Mouse (Mus musculus): ENCODE results near the gene Ssbp3. TPM values are rescaled to one million over a fixed set of nuclear protein-coding genes. Genes with fewer than 3 reads are reported as not detected.

The Ssbp3 gene
- total and polyA plus RNA-seq, 2 experiments from 2014 or later, result 108 to 155 TPM

DNA sequence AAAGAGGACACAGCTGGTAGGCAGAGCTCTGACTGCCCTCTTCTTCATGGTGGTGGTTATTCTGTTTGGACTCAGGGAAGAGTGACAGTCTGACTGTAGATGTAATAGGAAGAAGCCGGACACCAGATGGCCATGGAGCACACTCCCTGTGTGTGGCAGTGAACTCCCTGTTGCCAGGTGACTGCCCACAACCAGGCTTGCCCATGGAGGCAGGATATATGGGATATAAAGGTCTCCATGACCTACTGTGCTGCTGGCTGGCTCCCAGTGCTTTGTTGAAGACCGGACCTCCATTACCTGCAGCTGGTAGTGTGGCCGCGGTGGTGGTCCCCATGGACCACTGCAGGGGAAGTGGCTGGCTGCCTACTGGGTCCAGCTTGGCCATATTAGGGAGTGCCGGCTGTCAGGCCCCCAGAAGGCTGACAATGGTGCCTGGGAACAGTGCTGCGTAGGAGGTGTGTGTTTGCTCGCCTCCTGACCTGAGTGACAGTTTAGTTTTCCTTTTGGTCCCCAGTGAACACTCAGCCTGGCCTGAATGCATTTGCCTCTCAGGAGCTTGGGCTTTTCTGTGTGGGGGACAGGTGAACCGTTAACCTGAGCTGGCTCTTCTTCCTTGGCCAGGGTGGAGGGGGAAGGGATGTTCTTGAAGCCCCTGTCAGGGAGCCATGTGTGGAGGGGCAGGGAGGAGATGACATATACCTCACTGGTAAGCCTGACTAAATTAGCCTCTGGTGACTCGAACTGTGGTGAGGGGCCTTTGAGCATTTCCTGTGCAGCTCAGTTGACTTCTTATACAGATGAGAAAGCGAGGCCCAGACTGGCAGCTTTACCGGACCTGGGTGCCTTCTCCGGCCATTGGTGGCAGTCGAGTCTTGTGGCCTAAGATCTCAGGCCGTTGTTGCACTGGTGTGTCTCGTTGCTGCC is 62.2 kb downstream of the Ssbp3 start:
- peak overlapping the region; percentile 48; the same call in 1 of the 2 replicates for H3K27ac ChIP-seq

GRCm38 (mm10) chr4:106975324-106975723 is 64.8 kb downstream of the Ssbp3 start:
- H3K4me1 ChIP-seq (ENCODE audit: insufficient read depth, low read length), result peaks cover 33% of the 10 kb centered on the region; the same call in 1 of the 2 replicates
- no peaks in the 10 kb centered on the region for H3K36me3 ChIP-seq (ENCODE audit: insufficient read depth, low read length)
- H3K9ac ChIP-seq (replicated peaks; ENCODE audit: low read length), result no peak overlapping the region
- no peak overlapping the region for H3K4me2 ChIP-seq (ENCODE audit: low read depth, low read length)
- H3K27ac ChIP-seq, result no peak overlapping the region
- no peaks in the 10 kb centered on the region for H3K27me3 ChIP-seq (ENCODE audit: insufficient read depth, low read length)
- 67% methylated on average over 6 of the region's 6 CpGs for WGBS
- no peak for ATAC-seq
- no peaks in the 10 kb centered on the region for H3K9me3 ChIP-seq (ENCODE audit: low read length)
- no peak for DNase-seq (ENCODE audit: low spot score)
- no peak for TF ChIP-seq CTCF (IDR thresholded peaks at IDR 0.05; ENCODE audit: low read depth)
- H3K4me3 ChIP-seq (ENCODE audit: low read length), result no peak overlapping the region

More for the DNA sequence above, 62.2 kb downstream of the Ssbp3 start:
- H3K4me3 ChIP-seq (ENCODE audit: low read length), result no peak overlapping the region
- no peak for TF ChIP-seq CTCF (IDR thresholded peaks at IDR 0.05; ENCODE audit: low read depth)
- no peaks in the 10 kb centered on the region for H3K9me3 ChIP-seq (ENCODE audit: low read length)
- H3K9ac ChIP-seq (replicated peaks; ENCODE audit: low read length), result no peak overlapping the region
- H3K36me3 ChIP-seq (ENCODE audit: insufficient read depth, low read length), result no peaks in the 10 kb centered on the region
- ATAC-seq (peak; percentile 48), DNase-seq (ENCODE audit: low spot score) (peak; percentile 35)
- WGBS, result 57% methylated on average over 15 of the region's 15 CpGs
- H3K4me2 ChIP-seq (ENCODE audit: low read depth, low read length), result no peak overlapping the region
- peaks cover 25% of the 10 kb centered on the region for H3K4me1 ChIP-seq (ENCODE audit: insufficient read depth, low read length)
- H3K27me3 ChIP-seq (ENCODE audit: insufficient read depth, low read length), result no peaks in the 10 kb centered on the region

DNA sequence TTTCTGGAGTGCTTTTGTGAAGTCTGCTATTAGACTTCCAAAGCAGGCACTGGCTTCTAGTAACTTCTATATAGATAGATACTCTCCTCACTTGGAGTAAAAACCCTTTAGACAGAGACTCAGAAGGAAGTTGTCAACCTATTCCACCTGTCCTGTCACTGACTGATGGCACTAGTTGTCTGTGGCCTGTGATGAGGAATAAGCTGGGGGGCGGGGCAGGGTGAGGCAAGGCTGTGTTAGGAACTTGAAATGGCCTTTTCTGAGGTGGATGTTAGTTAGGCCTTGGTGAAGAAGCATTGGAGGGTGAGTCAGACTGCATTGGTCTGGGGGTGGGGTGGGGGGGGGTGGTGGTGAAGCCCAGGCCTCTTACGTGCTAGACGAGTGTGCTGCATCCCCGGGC is 65.4 kb downstream of the Ssbp3 start:
- H3K4me2 ChIP-seq (ENCODE audit: low read depth, low read length), result no peak overlapping the region
- H3K4me1 ChIP-seq (ENCODE audit: insufficient read depth, low read length), result peaks cover 33% of the 10 kb centered on the region; the same call in 1 of the 2 replicates
- 63% methylated on average over 4 of the region's 4 CpGs for WGBS
- no peak overlapping the region for H3K9ac ChIP-seq (replicated peaks; ENCODE audit: low read length)
- TF ChIP-seq CTCF (IDR thresholded peaks at IDR 0.05; ENCODE audit: low read depth), result no peak
- no peak for ATAC-seq
- no peak overlapping the region for H3K27ac ChIP-seq
- H3K27me3 ChIP-seq (ENCODE audit: insufficient read depth, low read length), result no peaks in the 10 kb centered on the region
- H3K4me3 ChIP-seq (ENCODE audit: low read length), result no peak overlapping the region
- no peaks in the 10 kb centered on the region for H3K9me3 ChIP-seq (ENCODE audit: low read length)
- DNase-seq (ENCODE audit: low spot score), result no peak
- no peaks in the 10 kb centered on the region for H3K36me3 ChIP-seq (ENCODE audit: insufficient read depth, low read length)

GRCm38 (mm10) chr4:106976576-106976975 is 66.1 kb downstream of the Ssbp3 start:
- Histone ChIP-seq H3K36me3 (ENCODE audit: insufficient read depth, low read length) (no peaks in the 10 kb centered on the region), H3K4me2 (ENCODE audit: low read depth, low read length) (no peak overlapping the region), H3K9me3 (ENCODE audit: low read length) (no peaks in the 10 kb centered on the region), H3K4me3 (ENCODE audit: low read length) (no peak overlapping the region), H3K9ac (replicated peaks; ENCODE audit: low read length) (no peak overlapping the region), H3K27ac (no peak overlapping the region), H3K4me1 (ENCODE audit: insufficient read depth, low read length) (peaks cover 33% of the 10 kb centered on the region; the same call in 1 of the 2 replicates), H3K27me3 (ENCODE audit: insufficient read depth, low read length) (no peaks in the 10 kb centered on the region)
- DNase-seq (ENCODE audit: low spot score) (no peak), ATAC-seq (no peak)
- 56% methylated on average over 2 of the region's 2 CpGs for WGBS
- no peak for TF ChIP-seq CTCF (IDR thresholded peaks at IDR 0.05; ENCODE audit: low read depth)

DNA sequence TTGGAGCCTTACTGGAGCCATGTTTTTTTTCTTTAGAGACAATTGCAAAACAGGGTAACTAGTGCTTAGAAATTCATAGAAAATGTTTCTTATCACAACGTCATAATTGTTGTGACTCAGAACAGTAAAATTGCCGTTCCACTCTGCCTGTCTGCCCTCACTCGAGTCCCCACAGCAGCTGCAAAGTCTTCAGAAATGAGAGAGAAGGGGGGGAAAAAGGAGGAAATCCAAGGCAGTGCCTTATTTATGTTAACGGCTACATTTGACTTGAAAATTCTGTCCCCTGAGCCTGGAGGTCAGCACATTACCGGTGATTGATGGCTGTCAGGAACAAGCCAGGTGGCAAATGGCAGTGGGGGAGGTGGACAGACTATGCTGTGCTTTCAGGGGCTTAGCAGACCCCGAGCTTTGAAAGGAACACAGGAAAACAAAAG is 66.7 kb downstream of the Ssbp3 start:
- WGBS, result 13% methylated on average over 6 of the region's 6 CpGs
- no peaks in the 10 kb centered on the region for H3K9me3 ChIP-seq (ENCODE audit: low read length)
- peaks cover 33% of the 10 kb centered on the region; the same call in 1 of the 2 replicates for H3K4me1 ChIP-seq (ENCODE audit: insufficient read depth, low read length)
- no peaks in the 10 kb centered on the region for H3K36me3 ChIP-seq (ENCODE audit: insufficient read depth, low read length)
- no peak for TF ChIP-seq CTCF (IDR thresholded peaks at IDR 0.05; ENCODE audit: low read depth)
- H3K9ac ChIP-seq (replicated peaks; ENCODE audit: low read length), result 0 out of 2 replicates have a peak overlapping the region, but pooled peaks have one; percentile 17
- ATAC-seq (no peak), DNase-seq (ENCODE audit: low spot score) (no peak)
- H3K27ac ChIP-seq, result peak overlapping the region; percentile 45; the same call in 1 of the 2 replicates
- H3K4me2 ChIP-seq (ENCODE audit: low read depth, low read length), result no peak overlapping the region
- H3K4me3 ChIP-seq (ENCODE audit: low read length), result no peak overlapping the region
- no peaks in the 10 kb centered on the region for H3K27me3 ChIP-seq (ENCODE audit: insufficient read depth, low read length)

GRCm38 (mm10) chr4:106978376-106978775 is 67.9 kb downstream of the Ssbp3 start:
- no peaks in the 10 kb centered on the region for H3K27me3 ChIP-seq (ENCODE audit: insufficient read depth, low read length)
- ATAC-seq, result no peak
- TF ChIP-seq CTCF (IDR thresholded peaks at IDR 0.05; ENCODE audit: low read depth), result no peak
- H3K4me1 ChIP-seq (ENCODE audit: insufficient read depth, low read length), result peaks cover 27% of the 10 kb centered on the region; the same call in 1 of the 2 replicates
- H3K9me3 ChIP-seq (ENCODE audit: low read length), result no peaks in the 10 kb centered on the region
- H3K4me2 ChIP-seq (ENCODE audit: low read depth, low read length), result no peak overlapping the region
- no peak overlapping the region; the same call in 1 of the 2 replicates for H3K9ac ChIP-seq (replicated peaks; ENCODE audit: low read length)
- peak overlapping the region; percentile 45; the same call in 1 of the 2 replicates for H3K27ac ChIP-seq
- no peaks in the 10 kb centered on the region for H3K36me3 ChIP-seq (ENCODE audit: insufficient read depth, low read length)
- 40% methylated on average over 8 of the region's 8 CpGs for WGBS
- no peak overlapping the region for H3K4me3 ChIP-seq (ENCODE audit: low read length)
- DNase-seq (ENCODE audit: low spot score), result no peak

Data from hindbrain, postnatal 0 days (tissue).